Mouse (Mus musculus) kidney, embryonic 14.5 days (tissue): ENCODE measurements around the gene Smyd1. TPM values are rescaled to one million over a fixed set of nuclear protein-coding genes. Genes with fewer than 3 reads are reported as not detected.

Experiments used
- ATAC-seq: fragments of 200-750 bp; cut with Nextera tagmentation; 2 replicates; pipeline ENCODE4 v1.8.0; 2017; ENCODE audit warnings: moderate number of reproducible peaks, mild to moderate bottlenecking, moderate TSS enrichment, moderate library complexity; ENCODE audit not compliant: low FRiP score, low TSS enrichment
- H3K27ac ChIP-seq: fragments of 300-500 bp; sonication (generic); 2 replicates; pipeline ENCODE4 v1.5.1; 2014; ENCODE audit warnings: low read depth, mild to moderate bottlenecking, low read length, moderate library complexity, mixed read lengths
- H3K27me3 ChIP-seq: fragments of 300-500 bp; sonication (generic); 2 replicates; pipeline ENCODE4 v1.6.1; 2014; ENCODE audit warnings: mild to moderate bottlenecking, low read length; ENCODE audit not compliant: control insufficient read depth, insufficient read depth
- H3K36me3 ChIP-seq: fragments of 300-500 bp; sonication (generic); 2 replicates; pipeline ENCODE4 v1.6.1; 2014; ENCODE audit warnings: low read length, mixed read lengths; ENCODE audit not compliant: control insufficient read depth, insufficient read depth
- H3K4me1 ChIP-seq: fragments of 300-500 bp; sonication (generic); 2 replicates; pipeline ENCODE4 v1.6.1; 2014; ENCODE audit warnings: low read length, mixed read lengths; ENCODE audit not compliant: control insufficient read depth, insufficient read depth
- H3K4me2 ChIP-seq: fragments of 300-500 bp; sonication (generic); replicated peaks from 2 replicates; pipeline ENCODE4 v1.6.1; 2014; ENCODE audit warnings: low read depth, mild to moderate bottlenecking, low read length
- H3K4me3 ChIP-seq: fragments of 300-500 bp; sonication (generic); 2 replicates; pipeline ENCODE4 v1.5.1; 2014; ENCODE audit warnings: mild to moderate bottlenecking, low read length
- H3K9ac ChIP-seq: fragments of 300-500 bp; sonication (generic); 2 replicates; pipeline ENCODE4 v1.6.1; 2014; ENCODE audit warnings: low read depth, mild to moderate bottlenecking, low read length, moderate library complexity
- H3K9me3 ChIP-seq: fragments of 300-500 bp; sonication (generic); 2 replicates; pipeline ENCODE4 v1.6.1; 2016; ENCODE audit warnings: low read length; ENCODE audit not compliant: control insufficient read depth
- WGBS: fragments of 180-500 bp; shearing (Covaris S2); extraction: QIAGEN DNeasy Blood & Tissue Kit; methylation state at CpG from one replicate; pipeline ENCODE4 v1.1.7; 2014; 5-methylcytosine and 5-hydroxymethylcytosine counted together
- polyA plus RNA-seq: library from polyadenylated mRNA; unstranded; fragments of >200 nt; fragmentation: Nextera tagmentation; extraction: Ambion mirVana; gene quantifications from 2 replicates; pipeline ENCODE4 v1.2.1, GENCODE M21; 2014

The Smyd1 gene
- polyA plus RNA-seq, 1 experiment from 2014 or later: 0.19 TPM

GRCm38 (mm10) chr6:71352866-71353427 lies 30.9 kb upstream of the Smyd1 start:
- no peaks in the 10 kb centered on the region for H3K4me1 ChIP-seq
- H3K4me3 ChIP-seq: no peak overlapping the region
- H3K9ac ChIP-seq: no peak overlapping the region
- no peak overlapping the region for H3K27ac ChIP-seq
- ATAC-seq: no peak
- no peak overlapping the region for H3K4me2 ChIP-seq
- H3K9me3 ChIP-seq: peaks cover under 1% of the 10 kb centered on the region; the same call in 1 of the 2 replicates
- H3K36me3 ChIP-seq: no peaks in the 10 kb centered on the region
- H3K27me3 ChIP-seq: no peaks in the 10 kb centered on the region
- 81% methylated on average over 10 of the region's 10 CpGs for WGBS

GRCm38 (mm10) chr6:71352201-71352600 lies 30.2 kb upstream of the Smyd1 start:
- Histone ChIP-seq H3K9me3 (peaks cover 4% of the 10 kb centered on the region; the same call in 1 of the 2 replicates), H3K4me2 (no peak overlapping the region), H3K27ac (no peak overlapping the region), H3K4me1 (no peaks in the 10 kb centered on the region), H3K27me3 (no peaks in the 10 kb centered on the region), H3K9ac (no peak overlapping the region), H3K4me3 (no peak overlapping the region), H3K36me3 (no peaks in the 10 kb centered on the region)
- 95% methylated on average over 6 of the region's 6 CpGs for WGBS
- no peak for ATAC-seq

- no peaks in the 10 kb centered on the region for H3K27me3 ChIP-seq
- H3K27ac ChIP-seq: no peak overlapping the region
- no peaks in the 10 kb centered on the region for H3K4me1 ChIP-seq
- no peak overlapping the region for H3K4me3 ChIP-seq
- H3K9me3 ChIP-seq: peaks cover 4% of the 10 kb centered on the region; the same call in 1 of the 2 replicates
- no peak overlapping the region for H3K9ac ChIP-seq
- no peak overlapping the region for H3K4me2 ChIP-seq
- WGBS: 91% methylated on average over 3 of the region's 3 CpGs
- ATAC-seq: no peak
- no peaks in the 10 kb centered on the region for H3K36me3 ChIP-seq
These were observed 29.2 kb upstream of the Smyd1 start for GRCm38 (mm10) chr6:71351201-71351600.

- Histone ChIP-seq H3K36me3 (no peaks in the 10 kb centered on the region), H3K27ac (no peak overlapping the region), H3K4me2 (no peak overlapping the region), H3K9me3 (peaks cover 4% of the 10 kb centered on the region; the same call in 1 of the 2 replicates), H3K4me1 (no peaks in the 10 kb centered on the region), H3K27me3 (no peaks in the 10 kb centered on the region), H3K9ac (no peak overlapping the region), H3K4me3 (no peak overlapping the region)
- 96% methylated on average over 9 of the region's 9 CpGs for WGBS
- no peak for ATAC-seq
These were observed 26.0 kb upstream of the Smyd1 start for GRCm38 (mm10) chr6:71348006-71348405.

GRCm38 (mm10) chr6:71341179-71341578 lies 19.1 kb upstream of the Smyd1 start:
- Histone ChIP-seq H3K27me3 (no peaks in the 10 kb centered on the region), H3K9ac (no peak overlapping the region), H3K27ac (no peak overlapping the region), H3K4me1 (no peaks in the 10 kb centered on the region), H3K4me2 (no peak overlapping the region), H3K9me3 (no peaks in the 10 kb centered on the region), H3K36me3 (no peaks in the 10 kb centered on the region), H3K4me3 (no peak overlapping the region)
- 92% methylated on average over 9 of the region's 9 CpGs for WGBS
- no peak for ATAC-seq

GRCm38 (mm10) chr6:71339351-71339750 lies 17.3 kb upstream of the Smyd1 start:
- Histone ChIP-seq H3K4me1 (no peaks in the 10 kb centered on the region), H3K9me3 (no peaks in the 10 kb centered on the region), H3K36me3 (no peaks in the 10 kb centered on the region), H3K9ac (no peak overlapping the region), H3K4me2 (no peak overlapping the region), H3K4me3 (no peak overlapping the region), H3K27me3 (no peaks in the 10 kb centered on the region), H3K27ac (no peak overlapping the region)
- no peak for ATAC-seq
- WGBS: 76% methylated on average over 4 of the region's 4 CpGs

- H3K9ac ChIP-seq: no peak overlapping the region
- H3K4me3 ChIP-seq: no peak overlapping the region
- no peak for ATAC-seq
- no peaks in the 10 kb centered on the region for H3K27me3 ChIP-seq
- H3K9me3 ChIP-seq: no peaks in the 10 kb centered on the region
- H3K4me1 ChIP-seq: no peaks in the 10 kb centered on the region
- no peak overlapping the region for H3K4me2 ChIP-seq
- WGBS: 75% methylated on average over 3 of the region's 3 CpGs
- no peaks in the 10 kb centered on the region for H3K36me3 ChIP-seq
- no peak overlapping the region for H3K27ac ChIP-seq
These were observed 16.9 kb upstream of the Smyd1 start for GRCm38 (mm10) chr6:71338941-71339340.

- Histone ChIP-seq H3K27ac (no peak overlapping the region), H3K4me3 (no peak overlapping the region), H3K9ac (no peak overlapping the region), H3K4me2 (no peak overlapping the region), H3K9me3 (no peaks in the 10 kb centered on the region), H3K36me3 (no peaks in the 10 kb centered on the region), H3K4me1 (no peaks in the 10 kb centered on the region), H3K27me3 (no peaks in the 10 kb centered on the region)
- no peak for ATAC-seq
- WGBS: 95% methylated on average over 8 of the region's 8 CpGs
These were observed 15.6 kb upstream of the Smyd1 start for GRCm38 (mm10) chr6:71337666-71338065.

GRCm38 (mm10) chr6:71333578-71334273 lies 11.7 kb upstream of the Smyd1 start:
- H3K4me2 ChIP-seq: no peak overlapping the region
- no peak for ATAC-seq
- H3K4me3 ChIP-seq: no peak overlapping the region
- H3K4me1 ChIP-seq: no peaks in the 10 kb centered on the region
- 89% methylated on average over 11 of the region's 11 CpGs for WGBS
- no peaks in the 10 kb centered on the region for H3K9me3 ChIP-seq
- H3K36me3 ChIP-seq: no peaks in the 10 kb centered on the region
- no peak overlapping the region for H3K27ac ChIP-seq
- no peak overlapping the region for H3K9ac ChIP-seq
- H3K27me3 ChIP-seq: no peaks in the 10 kb centered on the region
